Mouse (Mus musculus) hematopoietic multipotent progenitor cell, adult 10-12 weeks (in vitro differentiated cells): Measurements from ENCODE around the gene Sept6. TPM values are rescaled to one million over a fixed set of nuclear protein-coding genes. Genes with fewer than 3 reads are reported as not detected.

Source experiments
- polyA plus RNA-seq: library from polyadenylated mRNA; stranded (reverse); fragments of >175 nt; gene quantifications from 2 replicates; pipeline ENCODE4 v1.2.3, GENCODE M21; 2012; ENCODE audit warnings: low replicate concordance

Sept6 gene
- 10.4 and 28.4 TPM in 2 replicates for polyA plus RNA-seq

GRCm38 (mm10) chrX:36991694-36992093 lies at the start of gene Sept6:
Gene Sept6, minus strand, starts transcription at chrX:36991794.

GRCm38 (mm10) chrX:36902321-36903114 lies 89.1 kb downstream of the Sept6 start, which contains the start of gene Nkrf:
Gene Nkrf, minus strand, starts transcription at chrX:36902899.

GRCm38 (mm10) chrX:36873765-36874164 lies 117.8 kb downstream of the Sept6 start, which contains the start of the genes Ube2a and C330007P06Rik:
Gene Ube2a, plus strand, starts transcription at chrX:36873900.
Gene C330007P06Rik, minus strand, starts transcription at chrX:36874111.

Other genes starting within 250 kb of the Sept6 start
- gene Slc25a43, start 248.1 kb downstream of the Sept6 start, polyA plus RNA-seq = 0.91 and 3.2 TPM in 2 replicates
- 16.1 and 40.3 TPM in 2 replicates for gene Slc25a5, start 196.1 kb downstream of the Sept6 start, polyA plus RNA-seq
- gene Ube2a, start 117.9 kb downstream of the Sept6 start, polyA plus RNA-seq = 88.5 and 146 TPM in 2 replicates
- gene C330007P06Rik, start 117.7 kb downstream of the Sept6 start, polyA plus RNA-seq = 0.52 and 2.8 TPM in 2 replicates
- 0.50 and 1.0 TPM in 2 replicates for gene Nkrf, start 88.9 kb downstream of the Sept6 start, polyA plus RNA-seq
- not detected in 2 replicates for gene Sowahd, start 57.1 kb upstream of the Sept6 start, polyA plus RNA-seq
- 152 and 474 TPM in 2 replicates for gene Rpl39, start 93.6 kb upstream of the Sept6 start, polyA plus RNA-seq
- 1.1 and 13.2 TPM in 2 replicates for gene Upf3b, start 118.5 kb upstream of the Sept6 start, polyA plus RNA-seq
- gene Nkap, start 135.0 kb upstream of the Sept6 start, polyA plus RNA-seq = 7.2 and 10.4 TPM in 2 replicates
- gene Akap14, start 177.0 kb upstream of the Sept6 start, polyA plus RNA-seq = not detected in 2 replicates
- gene Ndufa1, start 199.4 kb upstream of the Sept6 start, polyA plus RNA-seq = 13.7 and 245 TPM in 2 replicates
- 3.3 and 3.9 TPM in 2 replicates for gene Rnf113a1, start 199.5 kb upstream of the Sept6 start, polyA plus RNA-seq
- not detected in 2 replicates for gene Gm9, start 219.2 kb upstream of the Sept6 start, polyA plus RNA-seq
- gene Rhox1, start 230.5 kb upstream of the Sept6 start, polyA plus RNA-seq = not detected in 2 replicates